Mouse (Mus musculus) hindbrain, embryonic 12.5 days (tissue): ENCODE data around the gene Zfp710. TPM values are rescaled to one million over a fixed set of nuclear protein-coding genes. Genes with fewer than 3 reads are reported as not detected.
"Not testable (repeated sequence)": the region's sequence is repeated elsewhere in the genome, so short reads cannot be mapped to it uniquely, and the experiment has no call there.

ENCODE experiments used
- ATAC-seq: fragments of 200-750 bp; cut with Nextera tagmentation; 2 replicates; pipeline ENCODE4 v1.8.0; 2017; ENCODE audit warnings: moderate TSS enrichment; ENCODE audit not compliant: low FRiP score
- H3K27ac ChIP-seq: fragments of 300-500 bp; sonication (generic); 2 replicates; pipeline ENCODE4 v1.5.1; 2016; ENCODE audit warnings: mild to moderate bottlenecking
- H3K27me3 ChIP-seq: fragments of 300-500 bp; sonication (generic); 2 replicates; pipeline ENCODE4 v1.6.1; 2016; ENCODE audit warnings: mild to moderate bottlenecking
- H3K36me3 ChIP-seq: fragments of 300-500 bp; sonication (generic); 2 replicates; pipeline ENCODE4 v1.6.1; 2016; ENCODE audit warnings: mild to moderate bottlenecking
- H3K4me1 ChIP-seq: fragments of 300-500 bp; sonication (generic); 2 replicates; pipeline ENCODE4 v1.6.1; 2016
- H3K4me2 ChIP-seq: fragments of 300-500 bp; sonication (generic); replicated peaks from 2 replicates; pipeline ENCODE4 v1.6.1; 2016; ENCODE audit warnings: mild to moderate bottlenecking
- H3K4me3 ChIP-seq: fragments of 300-500 bp; sonication (generic); 2 replicates; pipeline ENCODE4 v1.5.1; 2016; ENCODE audit warnings: mild to moderate bottlenecking
- H3K9ac ChIP-seq: fragments of 300-500 bp; sonication (generic); 2 replicates; pipeline ENCODE4 v1.6.1; 2016; ENCODE audit warnings: mild to moderate bottlenecking, moderate library complexity
- H3K9me3 ChIP-seq: fragments of 300-500 bp; sonication (generic); replicated peaks from 2 replicates; pipeline ENCODE4 v1.6.1; 2016; ENCODE audit warnings: mild to moderate bottlenecking
- WGBS: fragments of 180-500 bp; shearing (Covaris S2); methylation state at CpG from one replicate; pipeline ENCODE4 v1.1.7; 2016; 5-methylcytosine and 5-hydroxymethylcytosine counted together
- polyA plus RNA-seq: library from polyadenylated mRNA; unstranded; fragments of >200 nt; fragmentation: Nextera tagmentation; extraction: Ambion mirVana; gene quantifications from 2 replicates; pipeline ENCODE4 v1.2.1, GENCODE M21; 2016

Zfp710 gene
- polyA plus RNA-seq, 1 experiment from 2014 or later, result 26.0 TPM

DNA sequence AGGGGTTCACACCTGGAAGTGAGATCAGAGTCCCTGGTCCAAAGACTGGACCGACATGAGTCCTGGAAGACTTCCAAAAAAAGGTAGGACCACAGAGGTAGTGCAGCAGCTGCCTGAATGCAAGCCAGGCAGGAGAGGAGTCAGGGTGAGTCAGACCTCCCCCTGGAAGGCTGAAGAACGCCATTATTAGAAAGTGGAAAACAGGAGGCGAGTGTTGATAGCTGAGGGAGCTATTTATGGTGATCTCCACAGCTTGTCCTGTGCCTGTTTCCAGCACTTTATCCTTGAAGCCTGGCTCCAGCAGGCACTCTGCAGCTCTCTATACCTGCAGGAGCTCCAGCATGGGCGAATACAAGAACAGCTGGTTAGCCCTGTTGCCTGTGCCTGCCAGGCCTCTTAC, 94.6 kb downstream of the Zfp710 start:
- no peak for ATAC-seq
- H3K4me1 ChIP-seq, result peaks cover 15% of the 10 kb centered on the region
- no peak overlapping the region for H3K27ac ChIP-seq
- no peak overlapping the region for H3K9ac ChIP-seq
- 84% methylated on average over 4 of the region's 4 CpGs for WGBS
- H3K9me3 ChIP-seq, result no peaks in the 10 kb centered on the region
- H3K36me3 ChIP-seq, result no peaks in the 10 kb centered on the region
- no peak overlapping the region for H3K4me2 ChIP-seq
- H3K4me3 ChIP-seq, result no peak overlapping the region
- no peaks in the 10 kb centered on the region for H3K27me3 ChIP-seq

DNA sequence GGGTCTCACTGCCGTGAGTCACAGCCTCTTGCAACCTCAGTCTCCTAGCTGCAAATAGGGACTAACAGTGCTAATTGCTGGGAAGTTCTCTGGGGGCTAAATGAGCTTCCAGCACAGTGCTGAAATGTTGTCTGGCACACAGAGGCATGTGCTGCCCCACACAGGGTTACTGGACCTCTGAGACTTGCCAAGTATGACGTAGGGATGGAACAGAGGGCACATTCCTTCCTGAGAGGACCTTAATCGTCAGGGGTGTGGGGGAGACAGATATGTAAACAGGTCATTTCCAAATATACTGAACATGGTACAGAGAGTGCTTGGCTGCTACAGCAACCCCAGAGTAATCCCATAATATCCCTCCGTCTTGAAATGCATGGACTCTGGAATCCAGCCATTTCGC, 96.5 kb downstream of the Zfp710 start:
- ATAC-seq, result no peak
- Histone ChIP-seq H3K4me2 (no peak overlapping the region), H3K27me3 (no peaks in the 10 kb centered on the region), H3K4me1 (peaks cover 4% of the 10 kb centered on the region; the same call in 1 of the 2 replicates), H3K9me3 (no peaks in the 10 kb centered on the region), H3K4me3 (no peak overlapping the region), H3K27ac (no peak overlapping the region), H3K36me3 (no peaks in the 10 kb centered on the region), H3K9ac (no peak overlapping the region)
- whole genome bisulfite sequencing, result 86% methylated on average over 5 of the region's 5 CpGs

DNA sequence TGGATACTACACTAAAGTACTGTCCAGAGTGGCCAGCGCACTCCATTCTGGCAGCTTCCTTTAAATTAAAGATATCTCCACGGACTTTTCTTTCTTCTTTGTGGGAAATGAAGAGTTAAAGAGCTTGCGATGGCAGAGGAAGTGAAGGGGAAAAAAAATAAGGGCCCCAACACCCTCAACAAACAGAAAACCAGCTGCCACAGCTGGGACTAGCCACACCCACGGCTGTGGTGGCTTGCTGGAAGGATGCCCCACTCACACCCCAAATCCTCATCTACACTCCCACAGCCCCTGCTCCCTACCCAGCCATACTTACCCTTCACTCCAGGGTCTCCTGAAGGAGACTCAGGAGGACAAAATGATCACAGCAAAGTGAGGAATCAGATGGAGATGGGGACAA, 98.5 kb downstream of the Zfp710 start:
- Histone ChIP-seq H3K9me3 (no peaks in the 10 kb centered on the region), H3K4me3 (no peak overlapping the region), H3K4me1 (no peaks in the 10 kb centered on the region), H3K4me2 (no peak overlapping the region), H3K27me3 (no peaks in the 10 kb centered on the region), H3K9ac (no peak overlapping the region), H3K36me3 (no peaks in the 10 kb centered on the region), H3K27ac (no peak overlapping the region)
- WGBS, result 69% methylated on average over 4 of the region's 4 CpGs
- ATAC-seq, result no peak

DNA sequence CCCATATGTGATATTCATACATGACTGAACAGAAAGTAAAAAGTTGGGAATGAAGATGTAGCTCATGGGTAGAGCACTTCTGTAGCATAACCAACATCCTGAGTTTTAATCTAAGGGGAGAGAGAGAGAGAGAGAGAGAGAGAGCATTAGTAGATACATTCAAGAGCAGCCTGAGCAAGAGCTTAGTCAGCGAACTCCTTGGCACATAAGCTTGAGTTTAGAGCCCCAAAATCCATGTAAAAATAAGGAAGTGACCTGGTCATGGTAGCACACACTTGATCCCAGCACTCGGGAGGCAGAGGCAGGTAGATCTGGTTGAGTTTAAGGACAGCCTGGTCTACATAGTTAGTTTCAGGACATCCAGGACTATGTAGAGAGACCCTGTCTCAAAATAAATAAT, 99.1 kb downstream of the Zfp710 start:
- H3K4me3 ChIP-seq, result no peak overlapping the region
- no peak overlapping the region for H3K9ac ChIP-seq
- no peaks in the 10 kb centered on the region for H3K9me3 ChIP-seq
- no peak overlapping the region for H3K27ac ChIP-seq
- no peak overlapping the region for H3K4me2 ChIP-seq
- no peak for ATAC-seq
- no peaks in the 10 kb centered on the region for H3K36me3 ChIP-seq
- WGBS, result 83% methylated on average over 2 of the region's 2 CpGs
- H3K4me1 ChIP-seq, result no peaks in the 10 kb centered on the region
- no peaks in the 10 kb centered on the region for H3K27me3 ChIP-seq

DNA sequence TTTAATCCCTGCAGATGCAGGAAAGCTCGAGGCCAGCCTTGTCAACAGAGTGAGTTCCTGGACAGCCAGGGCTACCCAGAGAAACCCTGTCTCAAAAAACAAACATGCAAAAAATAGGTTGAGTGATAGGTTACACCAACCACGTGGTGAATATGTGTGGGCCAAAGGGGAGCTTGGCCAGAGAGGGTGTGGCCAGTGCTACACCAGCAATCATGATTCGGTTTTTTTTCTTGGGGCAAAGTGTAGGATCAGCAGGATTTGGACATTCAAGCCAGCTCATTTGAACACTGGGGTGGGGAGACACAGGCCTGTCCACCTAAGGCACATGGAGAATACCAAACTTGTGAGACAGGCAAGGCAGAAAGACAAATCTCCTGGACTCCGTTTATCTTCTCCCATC, 104.7 kb downstream of the Zfp710 start:
- WGBS, result 76% methylated on average over 4 of the region's 4 CpGs
- no peaks in the 10 kb centered on the region for H3K36me3 ChIP-seq
- no peaks in the 10 kb centered on the region for H3K9me3 ChIP-seq
- no peak for ATAC-seq
- no peaks in the 10 kb centered on the region for H3K4me1 ChIP-seq
- H3K27me3 ChIP-seq, result no peaks in the 10 kb centered on the region
- no peak overlapping the region for H3K4me3 ChIP-seq
- H3K4me2 ChIP-seq, result no peak overlapping the region
- H3K27ac ChIP-seq, result no peak overlapping the region
- no peak overlapping the region for H3K9ac ChIP-seq

DNA sequence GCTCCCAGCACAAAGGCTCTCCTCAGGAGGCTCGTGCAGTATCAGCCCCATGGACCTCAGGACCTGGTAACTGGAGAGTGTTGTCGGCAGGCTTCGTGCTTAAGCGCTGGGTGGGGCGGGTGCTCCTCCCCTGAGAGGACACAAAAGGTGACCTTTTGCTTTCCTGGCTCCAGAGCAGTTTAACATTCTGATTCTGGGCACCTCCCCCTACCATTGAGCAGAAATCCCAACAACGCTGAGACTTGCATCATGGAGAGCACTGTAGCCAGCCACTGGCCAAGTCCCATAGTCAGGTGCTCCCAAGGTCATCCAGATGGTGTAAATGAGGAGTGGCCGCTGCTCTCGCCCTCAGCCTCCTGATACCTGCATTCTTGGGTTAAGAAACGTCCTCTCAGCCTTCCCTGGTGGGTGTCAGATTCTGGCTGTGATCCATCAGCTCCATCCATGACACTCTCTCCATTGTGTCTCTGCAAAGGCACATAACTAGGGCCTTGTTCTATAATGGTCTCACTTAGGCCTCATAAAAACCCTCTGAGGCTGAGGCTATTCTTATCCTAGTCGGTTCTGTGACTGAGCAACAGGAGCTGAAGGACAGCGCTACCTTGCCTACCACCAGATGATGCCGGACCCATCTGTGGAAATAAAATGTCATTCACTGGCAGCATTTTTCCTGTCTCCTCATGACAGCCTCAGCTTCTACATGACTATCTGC, 105.9 kb downstream of the Zfp710 start:
- 37% methylated on average over 12 of the region's 12 CpGs for WGBS
- Histone ChIP-seq H3K36me3 (no peaks in the 10 kb centered on the region), H3K9ac (no peak overlapping the region), H3K27me3 (no peaks in the 10 kb centered on the region), H3K27ac (no peak overlapping the region), H3K4me3 (no peak overlapping the region), H3K4me2 (no peak overlapping the region), H3K9me3 (no peaks in the 10 kb centered on the region), H3K4me1 (no peaks in the 10 kb centered on the region)
- no peak for ATAC-seq

DNA sequence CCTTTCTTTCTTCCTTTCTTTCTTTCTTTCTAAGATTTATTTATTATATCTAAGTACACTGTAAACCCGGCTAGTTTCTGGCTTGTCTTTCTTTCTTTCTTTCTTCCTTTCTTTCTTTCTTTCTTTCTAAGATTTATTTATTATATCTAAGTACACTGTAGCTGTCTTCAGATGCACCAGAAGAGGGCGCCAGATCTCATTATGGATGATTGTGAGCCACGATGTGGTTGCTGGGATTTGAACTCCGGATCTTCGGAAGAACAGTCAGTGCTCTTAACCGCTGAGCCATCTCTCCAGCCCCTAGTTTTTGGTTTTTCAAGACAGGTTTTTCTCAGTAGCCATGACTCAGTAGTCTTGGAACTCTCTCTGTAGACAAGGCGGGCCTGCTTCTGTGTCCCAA, 106.7 kb downstream of the Zfp710 start:
- WGBS, result 74% methylated on average over 7 of the region's 7 CpGs
- ATAC-seq, H3K9ac ChIP-seq, H3K4me1 ChIP-seq, H3K4me2 ChIP-seq, H3K9me3 ChIP-seq, H3K27me3 ChIP-seq, H3K4me3 ChIP-seq, H3K27ac ChIP-seq, H3K36me3 ChIP-seq: not testable (repeated sequence)

DNA sequence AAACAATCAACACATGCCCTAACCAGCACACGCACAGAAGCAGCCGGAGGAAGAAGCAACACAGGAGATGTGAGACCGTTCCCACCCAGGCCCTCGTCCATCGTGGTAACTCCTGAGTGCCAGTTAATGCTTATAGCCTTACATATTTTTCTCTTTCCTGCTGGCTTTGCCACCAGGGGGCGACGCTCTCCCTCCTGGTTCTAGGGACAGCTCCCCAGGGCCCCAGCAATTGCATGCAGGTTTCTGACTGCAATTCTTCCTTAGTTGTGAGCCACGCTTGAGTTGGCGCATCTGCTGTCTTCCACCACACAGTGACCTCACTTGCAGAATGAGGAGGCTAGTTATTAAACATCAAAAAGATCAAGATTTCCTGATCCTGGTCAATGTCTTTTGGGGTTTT, 107.9 kb downstream of the Zfp710 start:
- H3K27me3 ChIP-seq, result no peaks in the 10 kb centered on the region; the same call in 1 of the 2 replicates
- no peak overlapping the region for H3K4me2 ChIP-seq
- no peak overlapping the region for H3K9ac ChIP-seq
- no peaks in the 10 kb centered on the region for H3K4me1 ChIP-seq
- H3K9me3 ChIP-seq, result 0 out of 2 replicates have a peak, but pooled peaks cover 13% of the 10 kb centered on the region
- no peak for ATAC-seq
- H3K36me3 ChIP-seq, result no peaks in the 10 kb centered on the region
- WGBS, result 53% methylated on average over 9 of the region's 9 CpGs
- no peak overlapping the region for H3K27ac ChIP-seq
- H3K4me3 ChIP-seq, result no peak overlapping the region

DNA sequence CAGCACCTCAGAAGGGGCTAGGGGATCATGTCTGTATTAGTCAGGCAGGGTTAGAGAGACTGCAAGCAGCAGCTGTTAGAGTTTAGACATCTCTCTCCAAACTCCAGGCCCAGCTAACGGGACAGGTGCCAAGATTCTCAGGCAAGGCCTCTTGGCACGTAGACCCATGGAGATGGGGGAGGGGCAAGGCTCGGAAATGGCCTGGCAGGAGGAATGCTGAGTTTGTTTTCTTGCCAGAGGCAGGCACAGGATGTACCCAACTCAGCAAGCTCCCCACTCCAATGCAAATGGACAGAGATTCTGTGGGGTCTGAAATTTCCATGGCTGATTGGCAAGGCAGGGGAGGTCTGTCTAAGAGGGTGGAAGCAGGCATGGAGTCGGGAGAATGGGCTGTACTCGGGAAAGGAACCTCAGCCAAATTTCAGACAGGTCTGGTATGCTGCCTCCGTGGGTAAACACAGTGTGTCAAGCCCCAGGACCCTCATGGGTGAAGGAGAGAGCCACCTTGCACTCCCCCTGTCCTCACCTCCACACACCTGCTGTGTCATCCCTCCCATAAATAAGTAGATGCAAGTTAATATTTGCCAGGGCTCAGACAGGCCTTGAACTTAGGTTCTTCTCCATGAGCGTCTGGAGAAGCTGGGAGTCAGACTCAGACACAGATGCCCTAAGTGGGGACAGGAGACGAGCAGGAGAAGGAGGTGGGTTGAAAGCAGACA, 110.0 kb downstream of the Zfp710 start:
- Histone ChIP-seq H3K4me3 (no peak overlapping the region), H3K9me3 (0 out of 2 replicates have a peak, but pooled peaks cover 15% of the 10 kb centered on the region), H3K36me3 (no peaks in the 10 kb centered on the region), H3K27me3 (no peaks in the 10 kb centered on the region; the same call in 1 of the 2 replicates), H3K27ac (no peak overlapping the region), H3K4me1 (no peaks in the 10 kb centered on the region), H3K4me2 (no peak overlapping the region), H3K9ac (no peak overlapping the region)
- 48% methylated on average over 8 of the region's 8 CpGs for WGBS
- ATAC-seq, result no peak

DNA sequence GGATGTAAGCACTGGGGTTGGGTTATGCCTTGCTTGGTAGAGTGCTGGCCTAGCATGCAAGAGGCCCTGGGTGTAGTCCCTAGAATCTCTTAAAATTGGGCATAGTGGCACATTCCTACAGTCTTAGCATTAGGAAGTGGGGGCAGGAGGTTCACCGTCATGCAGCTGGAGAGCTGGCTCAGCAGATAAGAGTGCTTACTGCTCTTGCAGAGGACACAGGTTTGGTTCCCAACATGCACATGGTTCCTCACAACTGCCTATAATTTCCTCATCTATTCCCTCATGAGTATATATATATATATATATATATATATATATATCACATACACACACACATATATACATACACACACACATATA, 110.5 kb downstream of the Zfp710 start:
- H3K36me3 ChIP-seq, result no peaks in the 10 kb centered on the region
- H3K4me3 ChIP-seq, result no peak overlapping the region

DNA sequence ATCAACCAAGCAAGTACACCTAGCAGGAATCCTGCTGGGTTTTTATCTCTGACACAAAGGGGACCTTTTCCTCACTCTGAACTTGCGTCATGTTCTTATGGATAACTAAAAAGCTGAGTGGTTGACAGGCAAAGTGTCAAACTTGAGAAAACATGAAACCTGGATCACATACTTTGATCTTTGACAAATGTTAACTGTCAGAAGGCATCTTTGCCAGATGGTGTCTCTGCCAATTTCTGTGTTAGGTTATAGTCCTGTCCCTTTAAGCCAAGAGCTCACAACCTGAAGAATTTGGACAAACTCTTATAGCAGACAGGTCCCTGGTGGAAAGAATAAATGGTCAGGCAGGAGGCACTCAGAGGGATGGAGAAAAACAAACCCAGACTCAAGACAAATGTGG, 113.8 kb downstream of the Zfp710 start:
- ATAC-seq, result no peak
- Histone ChIP-seq H3K27me3 (no peaks in the 10 kb centered on the region; the same call in 1 of the 2 replicates), H3K27ac (no peak overlapping the region), H3K9ac (no peak overlapping the region), H3K4me1 (peaks cover 8% of the 10 kb centered on the region), H3K36me3 (no peaks in the 10 kb centered on the region), H3K4me2 (no peak overlapping the region), H3K4me3 (no peak overlapping the region), H3K9me3 (0 out of 2 replicates have a peak, but pooled peaks cover 15% of the 10 kb centered on the region)
- WGBS, result 73% methylated on average over 1 of the region's 1 CpGs

More for the DNA sequence above, 110.5 kb downstream of the Zfp710 start:
- Histone ChIP-seq H3K9ac (no peak overlapping the region), H3K9me3 (0 out of 2 replicates have a peak, but pooled peaks cover 15% of the 10 kb centered on the region), H3K27me3 (no peaks in the 10 kb centered on the region; the same call in 1 of the 2 replicates), H3K4me1 (no peaks in the 10 kb centered on the region), H3K4me2 (no peak overlapping the region), H3K27ac (no peak overlapping the region)
- ATAC-seq, result no peak
- WGBS, result 100% methylated on average over 1 of the region's 1 CpGs

DNA sequence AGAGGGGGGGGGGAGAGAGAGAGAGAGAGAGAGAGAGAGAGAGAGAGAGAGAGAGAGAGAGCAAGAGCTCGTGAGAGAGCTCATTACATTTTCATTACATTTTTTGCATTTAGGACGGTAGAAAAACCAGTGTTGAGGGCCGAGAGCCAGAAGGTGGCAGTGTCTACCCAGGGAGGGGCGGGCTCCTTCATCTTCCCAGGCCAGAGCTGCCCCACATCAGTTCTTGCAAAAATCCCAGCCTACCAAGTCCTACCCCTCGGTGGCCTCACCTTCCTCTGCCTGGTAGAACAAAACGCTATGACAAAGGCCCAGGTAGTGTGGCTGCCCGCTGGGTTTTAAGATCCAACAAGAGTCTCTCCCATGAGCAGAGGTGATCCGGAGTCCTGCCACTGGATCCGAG, 116.2 kb downstream of the Zfp710 start:
- peak; percentile 78 for ATAC-seq
- WGBS, result 18% methylated on average over 9 of the region's 9 CpGs
- H3K4me2 ChIP-seq, result no peak overlapping the region; the same call in 1 of the 2 replicates
- no peak overlapping the region for H3K27ac ChIP-seq
- H3K36me3 ChIP-seq, result no peaks in the 10 kb centered on the region
- no peak overlapping the region for H3K4me3 ChIP-seq
- no peak overlapping the region for H3K9ac ChIP-seq
- H3K27me3 ChIP-seq, result no peaks in the 10 kb centered on the region; the same call in 1 of the 2 replicates
- H3K9me3 ChIP-seq, result 0 out of 2 replicates have a peak, but pooled peaks cover 15% of the 10 kb centered on the region
- peaks cover 13% of the 10 kb centered on the region for H3K4me1 ChIP-seq
